Mouse (Mus musculus) hindbrain, embryonic 13.5 days (tissue): ENCODE results near the gene Itpk1. TPM values are rescaled to one million over a fixed set of nuclear protein-coding genes. Genes with fewer than 3 reads are reported as not detected.

Experiments used
- ATAC-seq: fragments of 200-750 bp; cut with Nextera tagmentation; 2 replicates; pipeline ENCODE4 v1.8.0; 2017; ENCODE audit warnings: moderate TSS enrichment; ENCODE audit not compliant: low FRiP score
- H3K27ac ChIP-seq: fragments of 300-500 bp; sonication (generic); 2 replicates; pipeline ENCODE4 v1.5.1; 2015; ENCODE audit warnings: inconsistent platforms, mild to moderate bottlenecking, moderate library complexity
- H3K27me3 ChIP-seq: fragments of 300-500 bp; sonication (generic); 2 replicates; pipeline ENCODE4 v1.6.1; 2015; ENCODE audit warnings: mild to moderate bottlenecking, inconsistent platforms
- H3K36me3 ChIP-seq: fragments of 300-500 bp; sonication (generic); 2 replicates; pipeline ENCODE4 v1.6.1; 2015; ENCODE audit warnings: mild to moderate bottlenecking, inconsistent platforms
- H3K4me1 ChIP-seq: fragments of 300-500 bp; sonication (generic); replicated peaks from 2 replicates; pipeline ENCODE4 v1.6.1; 2015; ENCODE audit warnings: inconsistent platforms
- H3K4me2 ChIP-seq: fragments of 300-500 bp; sonication (generic); 2 replicates; pipeline ENCODE4 v1.6.1; 2015; ENCODE audit warnings: inconsistent platforms, mild to moderate bottlenecking, moderate library complexity
- H3K4me3 ChIP-seq: fragments of 300-500 bp; sonication (generic); 2 replicates; pipeline ENCODE4 v1.5.1; 2015; ENCODE audit warnings: mild to moderate bottlenecking, inconsistent platforms
- H3K9ac ChIP-seq: fragments of 300-500 bp; sonication (generic); 2 replicates; pipeline ENCODE4 v1.6.1; 2015; ENCODE audit warnings: mild to moderate bottlenecking, inconsistent platforms
- H3K9me3 ChIP-seq: fragments of 300-500 bp; sonication (generic); 2 replicates; pipeline ENCODE4 v1.6.1; 2016; ENCODE audit warnings: inconsistent platforms
- WGBS: fragments of 180-500 bp; shearing (Covaris S2); methylation state at CpG from one replicate; pipeline ENCODE4 v1.1.7; 2015; 5-methylcytosine and 5-hydroxymethylcytosine counted together
- polyA plus RNA-seq: library from polyadenylated mRNA; unstranded; fragments of >200 nt; fragmentation: Nextera tagmentation; extraction: Ambion mirVana; gene quantifications from 2 replicates; pipeline ENCODE4 v1.2.1, GENCODE M21; 2015

Gene Itpk1
- polyA plus RNA-seq, 1 experiment from 2014 or later, result 23.0 TPM

GRCm38 (mm10) chr12:102699156-102699555, 5.6 kb downstream of the Itpk1 start:
- peaks cover 87% of the 10 kb centered on the region for H3K4me1 ChIP-seq
- 5% methylated on average over 1 of the region's 1 CpGs for WGBS
- no peaks in the 10 kb centered on the region for H3K36me3 ChIP-seq
- H3K9me3 ChIP-seq, result no peaks in the 10 kb centered on the region
- H3K27me3 ChIP-seq, result no peaks in the 10 kb centered on the region
- H3K27ac ChIP-seq, result no peak overlapping the region
- 0 out of 2 replicates have a peak overlapping the region, but pooled peaks have one; percentile 29 for H3K9ac ChIP-seq
- H3K4me3 ChIP-seq, result no peak overlapping the region
- no peak for ATAC-seq
- no peak overlapping the region for H3K4me2 ChIP-seq

- no peaks in the 10 kb centered on the region for H3K9me3 ChIP-seq
- H3K9ac ChIP-seq, result peak overlapping the region; percentile 55; the same call in 1 of the 2 replicates
- peaks cover 78% of the 10 kb centered on the region for H3K4me1 ChIP-seq
- 14% methylated on average over 1 of the region's 1 CpGs for WGBS
- H3K4me2 ChIP-seq, result no peak overlapping the region
- H3K36me3 ChIP-seq, result no peaks in the 10 kb centered on the region
- peak overlapping the region; percentile 60 for H3K27ac ChIP-seq
- no peak overlapping the region for H3K4me3 ChIP-seq
- no peak for ATAC-seq
- no peaks in the 10 kb centered on the region for H3K27me3 ChIP-seq
These were observed 6.5 kb downstream of the Itpk1 start for GRCm38 (mm10) chr12:102698089-102698684.

- no peaks in the 10 kb centered on the region for H3K9me3 ChIP-seq
These were observed 7.3 kb downstream of the Itpk1 start for GRCm38 (mm10) chr12:102697381-102697780.

GRCm38 (mm10) chr12:102696635-102697354, 7.9 kb downstream of the Itpk1 start:
- H3K36me3 ChIP-seq, result no peaks in the 10 kb centered on the region
- H3K27ac ChIP-seq, result no peak overlapping the region
- no peak for ATAC-seq
- no peaks in the 10 kb centered on the region for H3K9me3 ChIP-seq
- H3K4me3 ChIP-seq, result no peak overlapping the region
- no peak overlapping the region for H3K4me2 ChIP-seq
- WGBS, result 90% methylated on average over 14 of the region's 14 CpGs
- no peaks in the 10 kb centered on the region for H3K27me3 ChIP-seq
- H3K9ac ChIP-seq, result no peak overlapping the region
- peaks cover 64% of the 10 kb centered on the region for H3K4me1 ChIP-seq

More at GRCm38 (mm10) chr12:102697381-102697780, 7.3 kb downstream of the Itpk1 start:
- Histone ChIP-seq H3K36me3 (no peaks in the 10 kb centered on the region), H3K27me3 (no peaks in the 10 kb centered on the region), H3K27ac (no peak overlapping the region), H3K4me2 (no peak overlapping the region), H3K4me3 (no peak overlapping the region), H3K9ac (no peak overlapping the region), H3K4me1 (peaks cover 70% of the 10 kb centered on the region)
- no peak for ATAC-seq
- 78% methylated on average over 7 of the region's 7 CpGs for WGBS

- peaks cover 60% of the 10 kb centered on the region for H3K4me1 ChIP-seq
- no peaks in the 10 kb centered on the region for H3K27me3 ChIP-seq
- no peak overlapping the region for H3K4me3 ChIP-seq
- H3K9me3 ChIP-seq, result no peaks in the 10 kb centered on the region
- no peak overlapping the region for H3K9ac ChIP-seq
- no peaks in the 10 kb centered on the region for H3K36me3 ChIP-seq
- ATAC-seq, result no peak
- no peak overlapping the region for H3K4me2 ChIP-seq
- H3K27ac ChIP-seq, result no peak overlapping the region
- 58% methylated on average over 18 of the region's 18 CpGs for whole genome bisulfite sequencing
These were observed 9.1 kb downstream of the Itpk1 start for GRCm38 (mm10) chr12:102695369-102696239.

- Histone ChIP-seq H3K9me3 (no peaks in the 10 kb centered on the region), H3K27me3 (no peaks in the 10 kb centered on the region), H3K4me1 (peaks cover 23% of the 10 kb centered on the region), H3K4me3 (no peak overlapping the region), H3K27ac (no peak overlapping the region), H3K36me3 (no peaks in the 10 kb centered on the region), H3K4me2 (no peak overlapping the region), H3K9ac (no peak overlapping the region)
- ATAC-seq, result no peak
- 71% methylated on average over 7 of the region's 7 CpGs for WGBS
These were observed 13.0 kb downstream of the Itpk1 start for GRCm38 (mm10) chr12:102691761-102692160.

GRCm38 (mm10) chr12:102691180-102691579, 13.6 kb downstream of the Itpk1 start:
- ATAC-seq, result no peak
- Histone ChIP-seq H3K4me2 (no peak overlapping the region), H3K27ac (no peak overlapping the region), H3K36me3 (no peaks in the 10 kb centered on the region), H3K4me1 (peaks cover 18% of the 10 kb centered on the region), H3K27me3 (no peaks in the 10 kb centered on the region), H3K4me3 (no peak overlapping the region), H3K9me3 (no peaks in the 10 kb centered on the region), H3K9ac (no peak overlapping the region)
- 41% methylated on average over 11 of the region's 11 CpGs for WGBS

- 87% methylated on average over 15 of the region's 15 CpGs for WGBS
- H3K9me3 ChIP-seq, result no peaks in the 10 kb centered on the region
- no peak overlapping the region for H3K4me2 ChIP-seq
- no peaks in the 10 kb centered on the region for H3K36me3 ChIP-seq
- H3K27ac ChIP-seq, result no peak overlapping the region
- ATAC-seq, result no peak
- no peaks in the 10 kb centered on the region for H3K27me3 ChIP-seq
- H3K4me3 ChIP-seq, result no peak overlapping the region
- peaks cover 18% of the 10 kb centered on the region for H3K4me1 ChIP-seq
- H3K9ac ChIP-seq, result no peak overlapping the region
These were observed 14.8 kb downstream of the Itpk1 start for GRCm38 (mm10) chr12:102689773-102690563.

- H3K27me3 ChIP-seq, result no peaks in the 10 kb centered on the region
- WGBS, result 96% methylated on average over 5 of the region's 5 CpGs
- no peak for ATAC-seq
- no peak overlapping the region for H3K9ac ChIP-seq
- no peak overlapping the region for H3K4me2 ChIP-seq
- H3K36me3 ChIP-seq, result no peaks in the 10 kb centered on the region
- H3K9me3 ChIP-seq, result no peaks in the 10 kb centered on the region
- H3K4me3 ChIP-seq, result no peak overlapping the region
- H3K4me1 ChIP-seq, result peaks cover 37% of the 10 kb centered on the region
- H3K27ac ChIP-seq, result peak overlapping the region; percentile 83
These were observed 18.4 kb downstream of the Itpk1 start for GRCm38 (mm10) chr12:102686321-102686720.

GRCm38 (mm10) chr12:102685523-102685931, 19.2 kb downstream of the Itpk1 start:
- Histone ChIP-seq H3K27me3 (no peaks in the 10 kb centered on the region), H3K27ac (peak overlapping the region; percentile 83), H3K4me1 (peaks cover 37% of the 10 kb centered on the region), H3K9ac (peak overlapping the region; percentile 29; the same call in 1 of the 2 replicates), H3K4me3 (no peak overlapping the region), H3K9me3 (no peaks in the 10 kb centered on the region), H3K4me2 (peak overlapping the region; percentile 15; the same call in 1 of the 2 replicates), H3K36me3 (no peaks in the 10 kb centered on the region)
- ATAC-seq, result peak; percentile 34; the same call in 1 of the 2 replicates
- 29% methylated on average over 9 of the region's 9 CpGs for WGBS

- 77% methylated on average over 3 of the region's 3 CpGs for WGBS
- Histone ChIP-seq H3K9ac (0 out of 2 replicates have a peak overlapping the region, but pooled peaks have one; percentile 29), H3K36me3 (no peaks in the 10 kb centered on the region), H3K4me3 (no peak overlapping the region), H3K27me3 (no peaks in the 10 kb centered on the region), H3K9me3 (no peaks in the 10 kb centered on the region), H3K4me1 (peaks cover 37% of the 10 kb centered on the region), H3K4me2 (peak overlapping the region; percentile 15; the same call in 1 of the 2 replicates), H3K27ac (peak overlapping the region; percentile 83)
- ATAC-seq, result 0 out of 2 replicates have a peak, but pooled peaks have one; percentile 3
These were observed 19.9 kb downstream of the Itpk1 start for GRCm38 (mm10) chr12:102684720-102685386.
